Mouse (Mus musculus): ENCODE measurements at regions not wholly inside any gene's neighbourhood (a gene's known extent, or its start where the extent isn't known, plus 50 kb on each side); places are given as distances from the start of the nearest gene placed in this dataset.

DNA sequence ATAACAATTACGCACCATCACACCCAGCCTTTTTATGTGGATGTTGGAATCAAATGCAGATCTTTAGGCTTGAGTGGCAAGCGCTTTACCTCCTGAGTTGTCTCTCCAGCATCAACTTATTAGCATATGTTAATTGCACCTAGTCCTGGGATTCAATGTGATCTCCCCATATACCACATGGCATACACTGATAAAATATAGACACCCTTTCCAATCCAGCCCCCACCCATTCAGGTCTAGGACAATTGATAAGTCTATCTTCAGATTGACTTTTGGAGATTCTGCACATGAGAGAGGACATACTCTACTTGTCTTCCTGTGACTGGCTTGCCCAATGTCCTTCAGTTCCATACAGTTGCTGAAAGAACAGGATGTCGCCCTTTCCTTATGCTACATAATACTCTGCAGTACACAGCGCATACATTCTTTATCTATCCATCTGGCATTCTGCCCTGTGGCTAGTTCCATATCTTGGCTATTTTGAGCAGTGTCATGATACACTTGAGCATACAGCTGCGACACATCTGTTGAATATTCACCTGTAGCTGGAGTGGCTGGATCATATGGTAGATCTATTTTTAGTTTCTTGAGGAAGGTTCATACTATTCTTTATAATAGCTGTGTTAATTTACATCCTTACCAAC, 120.3 kb downstream of the Gsdmc2 start:
- no peak for DNase-seq (ENCODE audit: low read depth)

- peak; percentile 35 for DNase-seq (ENCODE audit: low read depth)
These were observed 122.0 kb downstream of the Gsdmc2 start for GRCm38 (mm10) chr15:63722991-63723390.

DNA sequence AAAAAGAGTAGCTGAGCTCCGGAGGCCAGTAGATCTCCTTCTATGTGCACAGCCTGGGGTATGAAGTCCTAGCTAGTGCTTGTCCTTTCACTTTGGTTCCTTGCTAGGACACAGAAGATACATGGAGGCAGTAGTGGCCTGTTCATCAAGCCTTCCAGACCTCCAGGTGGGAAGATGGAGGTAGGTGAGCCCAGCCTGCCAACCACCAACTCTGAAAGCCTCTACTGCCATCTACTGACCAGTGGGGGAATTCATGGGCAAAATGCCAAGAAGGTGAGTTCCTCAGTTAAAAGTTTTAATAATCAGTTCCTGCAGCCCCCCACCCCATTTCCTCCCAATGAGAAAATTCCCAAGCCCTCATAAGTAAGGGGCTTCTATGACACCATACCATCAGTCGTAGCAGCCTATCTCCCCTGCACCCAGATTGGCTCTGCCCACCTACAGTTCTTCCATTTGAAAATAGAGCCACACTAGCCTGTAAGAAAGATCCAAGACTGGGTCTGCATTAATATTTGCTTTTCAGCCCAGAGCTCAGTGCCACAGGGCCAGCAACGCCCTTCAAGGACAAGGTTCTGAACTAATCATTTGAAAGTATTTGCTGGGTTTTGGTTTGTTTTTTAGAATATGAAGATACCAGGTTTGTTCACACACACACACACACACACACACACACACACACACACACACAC, 123.2 kb downstream of the Gsdmc2 start:
- no peak for DNase-seq (ENCODE audit: low read depth)

- DNase-seq (ENCODE audit: low read depth): no peak
These were observed 127.2 kb downstream of the Gsdmc2 start for GRCm38 (mm10) chr15:63717812-63718211.

- DNase-seq (ENCODE audit: low read depth): no peak
These were observed 131.3 kb downstream of the Gsdmc2 start for GRCm38 (mm10) chr15:63713697-63714096.

- no peak for DNase-seq (ENCODE audit: low read depth)
These were observed 134.6 kb downstream of the Gsdmc2 start for GRCm38 (mm10) chr15:63710381-63710780.

GRCm38 (mm10) chr15:63709270-63709933, 135.6 kb downstream of the Gsdmc2 start:
- no peak for DNase-seq (ENCODE audit: low read depth)

DNA sequence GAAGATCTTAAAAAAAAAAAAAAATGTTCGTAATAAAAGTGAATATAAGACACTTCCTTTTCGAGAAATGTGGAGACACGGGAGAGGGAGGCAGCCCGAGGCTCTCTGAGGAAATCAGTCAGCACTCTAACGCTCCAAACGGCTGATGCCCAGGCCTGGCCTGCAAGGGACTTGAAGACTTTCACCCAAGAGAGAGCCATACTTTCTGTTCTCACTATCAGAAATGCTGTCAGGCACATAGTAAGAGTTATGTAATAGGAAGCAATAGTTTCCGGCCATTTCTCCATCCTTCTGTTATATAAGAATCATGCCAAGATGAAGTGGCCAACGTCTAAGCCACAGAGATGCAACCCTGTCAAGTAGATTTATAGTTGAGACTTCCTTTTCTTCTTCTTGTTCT, 140.3 kb downstream of the Gsdmc2 start:
- DNase-seq (ENCODE audit: low read depth): no peak

GRCm38 (mm10) chr15:63697831-63698230, 147.1 kb downstream of the Gsdmc2 start:
- no peak for DNase-seq (ENCODE audit: low read depth)

GRCm38 (mm10) chr15:63694150-63694549, 150.8 kb downstream of the Gsdmc2 start:
- DNase-seq (ENCODE audit: low read depth): no peak

DNA sequence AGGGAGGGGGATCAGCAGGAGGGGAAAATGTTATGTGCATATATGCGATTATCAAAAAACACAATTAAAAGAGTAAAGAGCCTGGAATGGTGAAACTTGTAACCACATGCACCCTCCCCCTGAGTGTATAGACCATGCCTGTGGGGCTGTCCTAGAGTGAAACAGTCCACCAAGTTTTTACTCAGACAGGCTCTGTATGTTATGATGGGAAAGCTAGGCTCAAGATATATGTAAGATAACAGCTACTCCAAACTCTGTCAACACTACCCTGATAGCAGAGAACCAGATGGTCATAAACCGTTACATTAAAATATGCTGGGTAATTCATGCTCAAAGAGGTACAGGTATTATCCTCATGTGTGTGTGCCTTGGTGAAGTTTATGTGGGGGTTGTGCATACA, 151.4 kb downstream of the Gsdmc2 start:
- DNase-seq (ENCODE audit: low read depth): no peak

GRCm38 (mm10) chr15:63692491-63693295, 152.3 kb downstream of the Gsdmc2 start:
- no peak for DNase-seq (ENCODE audit: low read depth)

DNA sequence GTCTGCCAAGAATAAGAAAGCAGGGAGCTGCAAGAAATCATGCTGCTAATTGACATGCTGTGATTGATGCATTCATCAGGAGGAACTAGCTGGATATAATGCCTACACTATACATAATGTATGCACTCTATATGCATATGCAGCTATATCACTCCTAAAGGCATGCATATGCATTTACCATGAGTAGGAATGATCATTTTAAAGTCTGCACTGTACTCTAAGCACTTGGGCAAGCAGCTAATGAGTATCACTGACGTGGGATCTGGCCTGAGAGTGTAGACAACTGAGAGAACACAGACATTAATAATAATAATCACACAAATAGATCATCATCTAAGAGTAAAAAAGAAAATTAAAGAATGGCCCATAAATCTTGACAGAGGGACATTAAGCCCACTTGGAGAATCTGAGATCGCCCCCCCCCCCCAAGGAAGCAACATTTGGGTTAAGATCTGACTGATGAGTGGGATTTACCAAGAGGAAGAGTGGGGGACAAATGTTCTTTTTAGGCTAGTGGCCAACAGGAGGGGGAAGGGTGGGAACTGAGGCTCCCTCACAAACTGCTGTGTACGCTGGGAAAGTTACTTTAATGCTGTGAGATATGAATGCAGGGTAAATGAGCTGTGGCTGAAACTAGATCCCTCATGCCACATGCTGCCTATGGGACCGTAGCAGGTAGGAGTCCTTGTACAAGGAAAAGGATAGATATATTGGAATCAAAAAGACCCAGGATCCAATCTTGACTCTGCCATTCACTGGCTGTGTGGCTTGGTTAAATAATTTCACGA, 155.0 kb downstream of the Gsdmc2 start:
- DNase-seq (ENCODE audit: low read depth): no peak

DNA sequence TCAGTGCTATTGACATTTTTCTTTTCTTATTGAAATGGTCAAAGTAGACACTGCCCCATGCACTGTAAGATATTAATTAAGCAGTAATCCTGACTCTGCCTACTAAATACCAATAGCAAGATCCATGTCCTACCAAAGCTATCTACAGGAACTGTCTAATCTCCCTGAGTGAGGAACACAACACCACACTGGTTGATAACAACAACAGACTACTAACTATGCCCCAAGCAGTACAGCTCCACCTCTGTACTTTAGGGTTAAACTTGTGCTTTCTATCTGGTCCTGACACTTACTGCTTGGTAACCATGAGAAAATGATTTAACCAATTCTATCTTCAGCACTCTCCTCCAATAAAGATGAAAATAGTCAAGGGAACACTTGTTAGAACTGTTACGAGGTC, 157.1 kb downstream of the Gsdmc2 start:
- no peak for DNase-seq (ENCODE audit: low read depth)

DNA sequence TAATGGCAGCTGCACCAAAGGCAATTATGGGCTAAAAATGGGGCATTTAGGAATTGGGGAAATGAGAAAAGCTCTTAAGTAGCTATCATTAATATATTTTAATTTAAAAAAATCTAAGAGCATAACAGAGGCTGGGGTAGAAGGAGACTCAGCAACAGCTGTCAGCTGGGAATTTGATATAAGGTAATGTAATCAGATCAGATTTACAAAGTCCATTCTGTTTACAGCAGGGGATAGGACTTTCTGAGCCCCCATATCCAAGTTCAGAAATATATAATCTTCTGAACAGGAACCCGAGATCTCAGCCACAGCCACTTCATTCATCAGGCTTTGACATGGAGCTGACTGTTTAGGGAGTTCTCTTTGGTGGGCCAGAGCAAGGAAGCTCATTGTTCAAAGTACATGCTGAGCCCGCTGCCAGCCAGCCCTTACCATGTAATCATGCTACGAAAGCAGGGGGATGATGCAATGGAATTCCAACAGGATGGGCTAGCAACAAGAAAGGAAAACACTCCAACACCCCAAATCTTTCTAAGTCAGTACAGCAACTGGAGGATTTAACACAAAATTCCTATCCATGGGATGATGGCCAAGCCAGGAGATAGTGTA, 157.9 kb downstream of the Gsdmc2 start:
- no peak for DNase-seq (ENCODE audit: low read depth)

GRCm38 (mm10) chr15:63679984-63680925, 164.7 kb downstream of the Gsdmc2 start:
- DNase-seq (ENCODE audit: low read depth): no peak

DNA sequence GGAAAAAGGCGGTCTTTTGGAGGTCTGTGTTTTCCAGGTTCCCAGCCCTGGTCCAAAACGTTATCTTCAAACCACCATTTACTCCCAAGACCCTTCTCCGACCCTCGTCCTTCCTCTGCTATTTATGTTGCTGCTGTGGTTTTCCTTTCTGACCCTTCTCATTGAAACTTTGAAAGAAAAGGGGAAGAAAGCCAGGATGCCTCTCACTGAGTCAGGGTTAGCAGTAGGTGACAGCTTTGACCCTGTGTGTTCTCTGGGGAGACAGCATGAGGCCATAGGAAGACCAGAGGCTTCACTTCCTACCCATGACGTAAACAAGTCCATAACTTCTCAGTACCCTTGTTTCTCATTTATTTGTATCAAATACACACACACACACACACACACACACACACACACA, 166.1 kb downstream of the Gsdmc2 start:
- no peak for DNase-seq (ENCODE audit: low read depth)

- no peak for DNase-seq (ENCODE audit: low read depth)
These were observed 169.4 kb downstream of the Gsdmc2 start for GRCm38 (mm10) chr15:63675491-63676036.

DNA sequence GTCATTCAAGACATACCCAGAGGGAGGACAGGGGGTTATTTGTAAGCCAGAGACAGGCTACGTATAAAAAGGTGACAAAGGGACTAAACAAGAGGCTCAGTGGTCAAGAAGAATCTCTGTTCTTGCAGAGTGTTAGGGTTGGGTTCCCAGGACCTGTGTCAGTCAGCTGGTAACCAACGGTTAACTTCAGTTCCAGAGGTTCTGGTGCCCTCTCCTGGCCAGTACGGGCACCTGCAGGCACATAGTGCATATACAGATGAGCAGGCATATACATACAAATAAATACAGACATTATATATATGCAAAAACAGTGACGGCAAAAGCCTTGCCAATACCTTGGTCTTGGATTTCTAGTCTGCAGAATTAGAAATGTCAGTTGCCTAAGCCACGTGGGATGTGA, 170.6 kb downstream of the Gsdmc2 start:
- no peak for DNase-seq (ENCODE audit: low read depth)

- peak; percentile 73 for DNase-seq (ENCODE audit: low read depth)
These were observed 173.9 kb downstream of the Gsdmc2 start for GRCm38 (mm10) chr15:63671081-63671480.
